Mouse (Mus musculus): Measurements from ENCODE around the gene Sult2b1. TPM values are rescaled to one million over a fixed set of nuclear protein-coding genes. Genes with fewer than 3 reads are reported as not detected.

The Sult2b1 gene
- polyA plus RNA-seq, 1 experiment from 2014 or later: 9.7 TPM

- H3K4me1 ChIP-seq: peaks cover 37% of the 10 kb centered on the region
- H3K27ac ChIP-seq: no peak overlapping the region
- no peak for ATAC-seq (replicated peaks)
- H3K9ac ChIP-seq: no peak overlapping the region; the same call in 1 of the 2 replicates
- peaks cover 27% of the 10 kb centered on the region for H3K36me3 ChIP-seq (replicated peaks)
- H3K4me3 ChIP-seq: no peak overlapping the region
- WGBS: 89% methylated on average over 16 of the region's 16 CpGs
- H3K4me2 ChIP-seq: peak overlapping the region; percentile 83; the same call in 1 of the 2 replicates
- no peaks in the 10 kb centered on the region for H3K9me3 ChIP-seq
- H3K27me3 ChIP-seq (replicated peaks): no peaks in the 10 kb centered on the region
Measured at GRCm38 (mm10) chr7:45719738-45720412, 64.6 kb downstream of the Sult2b1 start.

- Histone ChIP-seq H3K27me3 (replicated peaks) (no peaks in the 10 kb centered on the region), H3K4me2 (peak overlapping the region; percentile 83), H3K4me1 (peaks cover 43% of the 10 kb centered on the region), H3K4me3 (peak overlapping the region; percentile 65), H3K36me3 (replicated peaks) (peaks cover 27% of the 10 kb centered on the region), H3K9me3 (no peaks in the 10 kb centered on the region), H3K27ac (no peak overlapping the region), H3K9ac (peak overlapping the region; percentile 73)
- no peak for ATAC-seq (replicated peaks)
- WGBS: 86% methylated on average over 10 of the region's 10 CpGs
Measured at GRCm38 (mm10) chr7:45719180-45719579, 65.3 kb downstream of the Sult2b1 start.

- peak overlapping the region; percentile 83 for H3K4me2 ChIP-seq
Measured at GRCm38 (mm10) chr7:45718331-45718730, 66.1 kb downstream of the Sult2b1 start.

GRCm38 (mm10) chr7:45717918-45718297 lies 66.6 kb downstream of the Sult2b1 start, which contains the start of gene Sphk2:
Gene Sphk2, minus strand, starts transcription at chr7:45718002.
- Histone ChIP-seq H3K4me3 (peak within 1 kb of the TSS; percentile 65), H3K27ac (peak within 1 kb of the TSS; percentile 88), H3K4me2 (peak within 1 kb of the TSS; percentile 83), H3K4me1 (peaks cover 47% of the 10 kb centered on the region), H3K9ac (peak within 1 kb of the TSS; percentile 77), H3K27me3 (replicated peaks) (no peaks in the 10 kb centered on the region), H3K36me3 (replicated peaks) (peaks cover 21% of the 10 kb centered on the region), H3K9me3 (no peaks in the 10 kb centered on the region)
- under 1% methylated on average over 41 of the region's 41 CpGs for WGBS
- peak; percentile 77 for ATAC-seq (replicated peaks)

More at GRCm38 (mm10) chr7:45718331-45718730, 66.1 kb downstream of the Sult2b1 start:
- peak overlapping the region; percentile 88 for H3K27ac ChIP-seq
- H3K36me3 ChIP-seq (replicated peaks): peaks cover 21% of the 10 kb centered on the region
- H3K9ac ChIP-seq: peak overlapping the region; percentile 73
- ATAC-seq (replicated peaks): no peak
- no peaks in the 10 kb centered on the region for H3K9me3 ChIP-seq
- no peaks in the 10 kb centered on the region for H3K27me3 ChIP-seq (replicated peaks)
- H3K4me1 ChIP-seq: peaks cover 45% of the 10 kb centered on the region
- peak overlapping the region; percentile 65 for H3K4me3 ChIP-seq
- under 1% methylated on average over 20 of the region's 20 CpGs for WGBS

- H3K4me1 ChIP-seq: peaks cover 48% of the 10 kb centered on the region
- H3K4me2 ChIP-seq: peak overlapping the region; percentile 83
- ATAC-seq (replicated peaks): peak; percentile 30
- H3K9ac ChIP-seq: peak overlapping the region; percentile 77
- peak overlapping the region; percentile 65 for H3K4me3 ChIP-seq
- H3K27ac ChIP-seq: peak overlapping the region; percentile 88
- H3K36me3 ChIP-seq (replicated peaks): peaks cover 28% of the 10 kb centered on the region
- 12% methylated on average over 31 of the region's 31 CpGs for WGBS
- H3K9me3 ChIP-seq: no peaks in the 10 kb centered on the region
- H3K27me3 ChIP-seq (replicated peaks): no peaks in the 10 kb centered on the region
Measured at GRCm38 (mm10) chr7:45716952-45717917, 67.2 kb downstream of the Sult2b1 start.

- ATAC-seq (replicated peaks): no peak
- 90% methylated on average over 3 of the region's 3 CpGs for WGBS
- Histone ChIP-seq H3K9ac (no peak overlapping the region), H3K4me3 (peak overlapping the region; percentile 65; the same call in 1 of the 2 replicates), H3K36me3 (replicated peaks) (peaks cover 34% of the 10 kb centered on the region), H3K4me2 (peak overlapping the region; percentile 83), H3K27ac (no peak overlapping the region), H3K4me1 (peaks cover 48% of the 10 kb centered on the region), H3K27me3 (replicated peaks) (no peaks in the 10 kb centered on the region), H3K9me3 (no peaks in the 10 kb centered on the region)
Measured at GRCm38 (mm10) chr7:45716460-45716857, 68.0 kb downstream of the Sult2b1 start.

GRCm38 (mm10) chr7:45715741-45716459 lies 68.6 kb downstream of the Sult2b1 start:
- no peak for ATAC-seq (replicated peaks)
- H3K27ac ChIP-seq: peak overlapping the region; percentile 80
- 86% methylated on average over 19 of the region's 19 CpGs for WGBS
- H3K9ac ChIP-seq: 0 out of 2 replicates have a peak overlapping the region, but pooled peaks have one; percentile 9
- peak overlapping the region; percentile 83 for H3K4me2 ChIP-seq
- peaks cover 36% of the 10 kb centered on the region for H3K36me3 ChIP-seq (replicated peaks)
- no peaks in the 10 kb centered on the region for H3K27me3 ChIP-seq (replicated peaks)
- peaks cover 51% of the 10 kb centered on the region for H3K4me1 ChIP-seq
- H3K9me3 ChIP-seq: no peaks in the 10 kb centered on the region
- peak overlapping the region; percentile 65 for H3K4me3 ChIP-seq

- 7% methylated on average over 34 of the region's 34 CpGs for WGBS
- peak within 1 kb of the TSS; percentile 83 for H3K4me2 ChIP-seq
- H3K27me3 ChIP-seq (replicated peaks): no peaks in the 10 kb centered on the region
- no peaks in the 10 kb centered on the region for H3K9me3 ChIP-seq
- H3K4me3 ChIP-seq: peak within 1 kb of the TSS; percentile 65
- peaks cover 58% of the 10 kb centered on the region for H3K4me1 ChIP-seq
- H3K9ac ChIP-seq: peak within 1 kb of the TSS; percentile 69
- ATAC-seq (replicated peaks): peak; percentile 92
- H3K36me3 ChIP-seq (replicated peaks): peaks cover 37% of the 10 kb centered on the region
- H3K27ac ChIP-seq: peak within 1 kb of the TSS; percentile 80
Measured at GRCm38 (mm10) chr7:45715090-45715708, 69.3 kb downstream of the Sult2b1 start, which contains the start of gene Rpl18. Gene Rpl18, plus strand, starts transcription at chr7:45715457.

- Histone ChIP-seq H3K9ac (peak overlapping the region; percentile 69), H3K4me3 (peak overlapping the region; percentile 65), H3K9me3 (no peaks in the 10 kb centered on the region), H3K27ac (peak overlapping the region; percentile 71), H3K36me3 (replicated peaks) (peaks cover 35% of the 10 kb centered on the region), H3K27me3 (replicated peaks) (no peaks in the 10 kb centered on the region), H3K4me2 (peak overlapping the region; percentile 83), H3K4me1 (peaks cover 60% of the 10 kb centered on the region)
- 12% methylated on average over 14 of the region's 14 CpGs for WGBS
- ATAC-seq (replicated peaks): peak; percentile 53
Measured at GRCm38 (mm10) chr7:45714630-45715089, 69.8 kb downstream of the Sult2b1 start.

- H3K27ac ChIP-seq: no peak overlapping the region
- H3K36me3 ChIP-seq (replicated peaks): peaks cover 32% of the 10 kb centered on the region
- 0 out of 2 replicates have a peak overlapping the region, but pooled peaks have one; percentile 69 for H3K9ac ChIP-seq
- H3K4me2 ChIP-seq: peak overlapping the region; percentile 83
- WGBS: 90% methylated on average over 6 of the region's 6 CpGs
- no peaks in the 10 kb centered on the region for H3K27me3 ChIP-seq (replicated peaks)
- peaks cover 60% of the 10 kb centered on the region for H3K4me1 ChIP-seq
- peak overlapping the region; percentile 65 for H3K4me3 ChIP-seq
- no peak for ATAC-seq (replicated peaks)
- no peaks in the 10 kb centered on the region for H3K9me3 ChIP-seq
Measured at GRCm38 (mm10) chr7:45713881-45714520, 70.5 kb downstream of the Sult2b1 start.

- Histone ChIP-seq H3K4me2 (no peak overlapping the region), H3K36me3 (replicated peaks) (peaks cover 32% of the 10 kb centered on the region), H3K27ac (no peak overlapping the region), H3K4me3 (no peak overlapping the region), H3K9me3 (no peaks in the 10 kb centered on the region), H3K27me3 (replicated peaks) (no peaks in the 10 kb centered on the region), H3K9ac (no peak overlapping the region), H3K4me1 (peaks cover 61% of the 10 kb centered on the region)
- ATAC-seq (replicated peaks): no peak
- WGBS: 92% methylated on average over 16 of the region's 16 CpGs
Measured at GRCm38 (mm10) chr7:45713396-45713795, 71.1 kb downstream of the Sult2b1 start.

Data from midbrain, embryonic 15.5 days (tissue).